Mouse (Mus musculus): ENCODE measurements around the gene Fam129b.

DNA sequence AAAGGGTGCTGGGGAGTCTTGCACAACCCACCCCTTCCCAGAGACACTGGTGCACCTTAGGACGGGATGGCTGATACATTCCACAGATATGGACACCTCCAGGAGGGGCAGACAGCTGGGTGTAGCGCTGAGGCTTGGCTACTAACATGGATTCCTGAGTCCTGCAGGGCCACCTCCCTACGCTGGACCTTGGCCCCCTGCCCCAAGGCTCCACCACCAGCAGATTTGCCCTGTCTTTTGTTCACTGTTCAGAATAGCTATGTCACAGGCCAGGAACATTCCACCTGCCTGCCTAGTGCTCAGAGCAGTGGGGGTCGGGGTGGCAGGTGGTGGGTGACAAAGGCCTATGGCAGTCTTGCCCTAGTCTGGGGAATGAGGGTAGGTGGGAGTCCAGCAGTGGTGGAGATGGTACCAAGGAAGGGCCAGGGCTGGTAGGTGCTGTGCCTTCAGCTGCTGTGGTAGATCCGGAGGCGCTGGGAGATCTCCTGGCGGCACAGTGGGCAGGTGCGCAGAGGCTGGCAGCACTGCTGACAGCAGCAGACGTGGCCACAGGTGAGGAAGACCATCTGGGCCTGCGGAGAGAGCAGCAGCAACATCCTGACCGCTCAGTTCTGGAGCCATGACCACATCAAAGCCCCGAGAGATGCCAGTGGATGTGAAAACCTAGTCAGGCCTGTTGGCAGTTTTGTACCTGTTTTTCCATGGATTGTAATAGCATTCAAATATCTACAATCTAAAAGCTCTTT, 50.6 kb downstream of the Fam129b start:
- TF ChIP-seq CTCF (IDR thresholded peaks at IDR 0.05; ENCODE audit: borderline replicate concordance, control insufficient read depth, extremely low read depth, insufficient read depth, low read length, poor library complexity) (no peak), POLR2A (IDR thresholded peaks at IDR 0.05; ENCODE audit: control insufficient read depth, extremely low read depth, insufficient read depth, low read length, poor library complexity) (no peak)

All from thymus, adult 2 months (tissue).